Mouse (Mus musculus): ENCODE measurements around the gene Pfkp. TPM values are rescaled to one million over a fixed set of nuclear protein-coding genes. Genes with fewer than 3 reads are reported as not detected.

The Pfkp gene
- polyA plus RNA-seq, 1 experiment from 2014 or later, result 66.2 TPM

DNA sequence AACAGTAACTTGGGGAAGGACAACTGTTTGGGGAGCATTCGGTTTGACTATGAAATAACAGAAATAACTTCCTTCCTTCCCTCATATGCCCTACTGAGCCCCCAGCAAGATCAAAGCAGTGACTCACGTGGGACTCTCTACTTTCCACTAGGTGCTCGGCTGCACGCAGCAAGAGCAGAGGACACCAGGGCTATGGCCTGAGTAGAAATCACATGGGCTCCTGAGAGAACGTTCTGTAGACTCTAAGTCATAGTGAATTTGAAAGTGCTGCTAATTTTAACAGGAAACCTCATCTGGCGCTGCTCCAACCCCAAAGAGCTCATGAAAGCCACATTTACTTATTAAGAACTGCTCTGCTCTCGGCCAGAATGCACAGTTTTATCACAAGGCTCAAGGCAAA lies 15.1 kb downstream of the Pfkp start:
- Histone ChIP-seq H3K4me2 (ENCODE audit: low read length) (no peak overlapping the region), H3K27me3 (replicated peaks; ENCODE audit: control insufficient read depth, insufficient read depth, low read length) (no peaks in the 10 kb centered on the region), H3K4me3 (ENCODE audit: low read depth, low read length) (no peak overlapping the region), H3K4me1 (ENCODE audit: control insufficient read depth, insufficient read depth, low read length) (no peaks in the 10 kb centered on the region), H3K9me3 (replicated peaks; ENCODE audit: control insufficient read depth, low read length) (no peaks in the 10 kb centered on the region), H3K36me3 (ENCODE audit: control insufficient read depth, insufficient read depth, low read length) (no peaks in the 10 kb centered on the region), H3K9ac (ENCODE audit: low read length) (no peak overlapping the region), H3K27ac (ENCODE audit: low read depth, low read length) (no peak overlapping the region)
- ATAC-seq, result no peak
- 79% methylated on average over 7 of the region's 7 CpGs for WGBS
- DNase-seq (ENCODE audit: low spot score), result no peak

DNA sequence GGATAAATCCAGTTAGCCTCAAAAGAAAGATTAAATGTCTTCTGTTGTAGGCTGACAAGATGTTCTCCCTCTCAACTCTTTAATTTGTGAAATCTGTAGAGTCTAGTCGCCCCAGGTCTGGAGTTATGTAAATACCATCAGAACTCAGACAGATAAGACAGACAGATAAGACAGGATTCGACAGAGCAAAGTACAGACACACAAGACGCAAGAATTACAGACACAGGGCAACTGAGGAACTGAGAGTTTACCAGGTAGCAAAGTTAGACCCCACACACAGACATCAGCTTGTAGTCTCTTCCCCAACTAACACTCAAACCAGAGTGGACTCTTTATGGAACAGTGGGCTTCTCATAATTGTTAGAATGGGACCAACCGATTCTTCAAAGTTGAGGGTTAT lies 15.6 kb downstream of the Pfkp start:
- no peak for DNase-seq (ENCODE audit: low spot score)
- Histone ChIP-seq H3K4me2 (ENCODE audit: low read length) (no peak overlapping the region), H3K9me3 (replicated peaks; ENCODE audit: control insufficient read depth, low read length) (no peaks in the 10 kb centered on the region)

DNA sequence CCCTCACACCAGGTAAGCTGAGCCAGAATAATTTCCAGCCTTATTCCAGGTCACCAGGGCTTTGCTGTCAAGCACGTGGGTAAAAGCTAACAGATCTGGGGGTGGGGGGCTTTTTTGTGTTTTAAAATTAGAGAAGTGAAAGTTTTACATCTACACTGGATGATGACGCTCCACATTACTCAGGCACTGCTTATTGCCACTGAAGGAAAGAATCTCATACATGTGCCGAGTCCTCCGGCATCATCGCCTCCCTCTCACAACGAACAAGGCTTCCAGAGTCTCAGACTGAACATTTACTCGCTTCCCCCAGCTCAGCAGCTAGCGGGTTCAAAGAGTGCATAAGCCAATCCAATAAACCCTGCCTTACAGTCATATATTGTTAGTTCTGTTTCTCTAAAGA lies 16.1 kb downstream of the Pfkp start:
- Histone ChIP-seq H3K27me3 (replicated peaks; ENCODE audit: control insufficient read depth, insufficient read depth, low read length) (no peaks in the 10 kb centered on the region), H3K27ac (ENCODE audit: low read depth, low read length) (no peak overlapping the region), H3K4me2 (ENCODE audit: low read length) (no peak overlapping the region), H3K36me3 (ENCODE audit: control insufficient read depth, insufficient read depth, low read length) (no peaks in the 10 kb centered on the region), H3K9me3 (replicated peaks; ENCODE audit: control insufficient read depth, low read length) (no peaks in the 10 kb centered on the region), H3K4me1 (ENCODE audit: control insufficient read depth, insufficient read depth, low read length) (no peaks in the 10 kb centered on the region), H3K4me3 (ENCODE audit: low read depth, low read length) (no peak overlapping the region), H3K9ac (ENCODE audit: low read length) (no peak overlapping the region)
- DNase-seq (ENCODE audit: low spot score), result no peak
- 81% methylated on average over 8 of the region's 8 CpGs for WGBS
- ATAC-seq, result no peak

More for the DNA sequence above, 15.6 kb downstream of the Pfkp start:
- Histone ChIP-seq H3K36me3 (ENCODE audit: control insufficient read depth, insufficient read depth, low read length) (no peaks in the 10 kb centered on the region), H3K4me1 (ENCODE audit: control insufficient read depth, insufficient read depth, low read length) (no peaks in the 10 kb centered on the region), H3K27me3 (replicated peaks; ENCODE audit: control insufficient read depth, insufficient read depth, low read length) (no peaks in the 10 kb centered on the region), H3K27ac (ENCODE audit: low read depth, low read length) (no peak overlapping the region), H3K9ac (ENCODE audit: low read length) (no peak overlapping the region), H3K4me3 (ENCODE audit: low read depth, low read length) (no peak overlapping the region)
- no peak for ATAC-seq
- 83% methylated on average over 4 of the region's 4 CpGs for WGBS

DNA sequence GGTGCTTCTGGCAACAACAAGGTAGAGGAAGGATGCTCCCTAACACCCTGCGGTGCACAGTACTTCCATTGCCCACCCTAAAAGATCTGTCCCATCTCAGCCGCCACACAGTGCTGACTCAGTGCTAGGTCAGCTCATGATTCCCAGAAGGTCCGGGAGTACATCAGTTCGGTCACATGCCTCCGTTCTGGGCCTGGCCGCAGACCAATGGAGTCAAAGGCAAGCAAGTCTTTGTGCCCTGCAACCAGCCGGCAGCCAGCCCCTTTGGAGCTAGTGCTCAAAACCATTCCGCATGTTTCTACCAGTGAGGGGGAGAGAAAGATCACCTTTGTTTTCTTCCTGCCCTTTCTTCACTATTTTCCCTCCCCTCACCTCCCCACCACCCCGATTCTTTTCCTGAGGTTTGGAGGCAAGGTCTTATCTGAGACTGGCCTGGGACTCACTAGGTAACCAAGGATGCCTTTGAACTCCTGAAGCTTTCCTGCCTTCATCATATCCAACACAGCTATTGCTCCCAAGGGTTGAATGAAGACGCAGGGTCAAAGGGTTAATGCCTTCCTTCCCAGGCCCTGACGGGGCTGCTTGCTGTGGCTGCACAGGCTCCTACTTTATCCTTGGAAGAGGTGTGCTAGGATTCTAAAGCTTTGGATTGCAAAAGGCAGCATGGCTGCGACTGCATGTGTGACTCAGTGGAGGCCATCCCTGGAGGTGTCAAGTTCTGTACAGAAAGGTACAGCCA lies 16.6 kb downstream of the Pfkp start:
- Histone ChIP-seq H3K27me3 (replicated peaks; ENCODE audit: control insufficient read depth, insufficient read depth, low read length) (no peaks in the 10 kb centered on the region), H3K4me2 (ENCODE audit: low read length) (no peak overlapping the region), H3K27ac (ENCODE audit: low read depth, low read length) (no peak overlapping the region), H3K9me3 (replicated peaks; ENCODE audit: control insufficient read depth, low read length) (no peaks in the 10 kb centered on the region), H3K9ac (ENCODE audit: low read length) (no peak overlapping the region), H3K4me1 (ENCODE audit: control insufficient read depth, insufficient read depth, low read length) (no peaks in the 10 kb centered on the region), H3K4me3 (ENCODE audit: low read depth, low read length) (no peak overlapping the region), H3K36me3 (ENCODE audit: control insufficient read depth, insufficient read depth, low read length) (no peaks in the 10 kb centered on the region)
- no peak for ATAC-seq
- 80% methylated on average over 12 of the region's 12 CpGs for WGBS
- no peak for DNase-seq (ENCODE audit: low spot score)

GRCm38 (mm10) chr13:6630660-6631059 lies 17.9 kb downstream of the Pfkp start:
- Histone ChIP-seq H3K36me3 (ENCODE audit: control insufficient read depth, insufficient read depth, low read length) (no peaks in the 10 kb centered on the region), H3K9me3 (replicated peaks; ENCODE audit: control insufficient read depth, low read length) (no peaks in the 10 kb centered on the region), H3K4me2 (ENCODE audit: low read length) (no peak overlapping the region), H3K4me3 (ENCODE audit: low read depth, low read length) (no peak overlapping the region), H3K4me1 (ENCODE audit: control insufficient read depth, insufficient read depth, low read length) (no peaks in the 10 kb centered on the region), H3K27ac (ENCODE audit: low read depth, low read length) (no peak overlapping the region), H3K27me3 (replicated peaks; ENCODE audit: control insufficient read depth, insufficient read depth, low read length) (no peaks in the 10 kb centered on the region), H3K9ac (ENCODE audit: low read length) (no peak overlapping the region)
- no peak for DNase-seq (ENCODE audit: low spot score)
- ATAC-seq, result no peak
- 82% methylated on average over 5 of the region's 5 CpGs for WGBS

DNA sequence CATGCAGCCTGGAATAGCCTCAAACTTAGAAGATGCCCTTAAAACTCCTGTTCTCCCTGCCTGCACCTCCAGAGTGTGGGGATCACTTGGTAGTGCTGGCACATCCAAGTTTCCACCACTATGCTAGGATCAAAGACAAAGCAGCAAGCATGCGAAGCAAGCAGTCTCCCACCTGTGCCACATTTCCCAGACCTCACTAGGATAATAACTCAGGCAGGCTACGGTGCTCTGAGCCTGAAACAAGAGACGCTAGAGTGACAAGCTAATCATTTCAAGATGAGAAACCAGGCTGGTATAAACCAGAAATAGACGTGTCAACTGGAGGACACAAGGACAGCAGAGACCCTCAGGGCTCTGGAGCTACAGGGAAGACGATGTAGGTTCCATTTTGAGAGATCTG lies 18.6 kb downstream of the Pfkp start:
- no peaks in the 10 kb centered on the region for H3K36me3 ChIP-seq (ENCODE audit: control insufficient read depth, insufficient read depth, low read length)
- H3K9me3 ChIP-seq (replicated peaks; ENCODE audit: control insufficient read depth, low read length), result no peaks in the 10 kb centered on the region
- H3K4me1 ChIP-seq (ENCODE audit: control insufficient read depth, insufficient read depth, low read length), result no peaks in the 10 kb centered on the region
- ATAC-seq, result no peak
- H3K4me3 ChIP-seq (ENCODE audit: low read depth, low read length), result no peak overlapping the region
- H3K27ac ChIP-seq (ENCODE audit: low read depth, low read length), result no peak overlapping the region
- no peak for DNase-seq (ENCODE audit: low spot score)
- H3K27me3 ChIP-seq (replicated peaks; ENCODE audit: control insufficient read depth, insufficient read depth, low read length), result no peaks in the 10 kb centered on the region
- no peak overlapping the region for H3K9ac ChIP-seq (ENCODE audit: low read length)
- WGBS, result 79% methylated on average over 5 of the region's 5 CpGs
- no peak overlapping the region for H3K4me2 ChIP-seq (ENCODE audit: low read length)

DNA sequence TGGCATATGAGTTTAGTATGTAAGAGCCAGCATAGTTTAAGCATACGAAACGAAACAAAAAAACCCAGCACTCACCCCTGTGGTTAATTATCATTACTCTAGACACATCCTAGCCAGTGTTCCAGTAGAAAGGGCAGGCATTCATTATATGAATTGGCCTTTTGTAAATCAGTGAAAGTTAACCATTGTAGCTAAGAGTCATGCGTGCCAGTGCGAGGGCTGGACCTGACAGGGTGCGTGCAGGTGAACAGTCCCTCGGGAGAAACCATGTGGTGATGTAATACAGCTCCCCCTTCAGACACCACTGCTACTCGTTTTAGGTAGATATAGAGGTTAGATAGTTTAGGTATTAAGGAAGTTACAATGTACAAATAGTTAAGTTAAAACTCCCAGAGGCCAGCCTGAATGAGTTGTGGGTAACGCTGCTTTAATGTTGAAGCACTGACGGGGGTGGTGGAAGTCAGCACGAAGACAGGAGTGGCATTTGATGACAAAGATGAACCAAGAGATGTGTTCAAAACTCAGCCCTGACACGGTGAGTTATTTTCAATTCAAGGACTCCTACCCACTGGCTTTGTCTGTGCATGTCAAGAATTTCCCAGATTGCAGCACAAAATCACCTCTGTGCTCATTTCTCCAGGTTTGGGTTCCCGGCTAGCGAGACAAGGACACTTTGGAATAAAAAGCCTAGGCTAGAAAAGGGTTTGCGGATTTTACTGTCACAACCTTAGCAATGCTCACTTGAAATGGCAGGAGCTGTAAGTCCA lies 19.4 kb downstream of the Pfkp start:
- DNase-seq (ENCODE audit: low spot score) (no peak), ATAC-seq (no peak)
- Histone ChIP-seq H3K4me1 (ENCODE audit: control insufficient read depth, insufficient read depth, low read length) (no peaks in the 10 kb centered on the region), H3K9me3 (replicated peaks; ENCODE audit: control insufficient read depth, low read length) (no peaks in the 10 kb centered on the region), H3K9ac (ENCODE audit: low read length) (no peak overlapping the region), H3K36me3 (ENCODE audit: control insufficient read depth, insufficient read depth, low read length) (no peaks in the 10 kb centered on the region), H3K27me3 (replicated peaks; ENCODE audit: control insufficient read depth, insufficient read depth, low read length) (no peaks in the 10 kb centered on the region), H3K27ac (ENCODE audit: low read depth, low read length) (no peak overlapping the region), H3K4me3 (ENCODE audit: low read depth, low read length) (no peak overlapping the region), H3K4me2 (ENCODE audit: low read length) (no peak overlapping the region)
- 86% methylated on average over 14 of the region's 14 CpGs for WGBS

- DNase-seq (ENCODE audit: low spot score) (no peak), ATAC-seq (no peak)
- Histone ChIP-seq H3K4me2 (ENCODE audit: low read length) (no peak overlapping the region), H3K36me3 (ENCODE audit: control insufficient read depth, insufficient read depth, low read length) (no peaks in the 10 kb centered on the region), H3K9me3 (replicated peaks; ENCODE audit: control insufficient read depth, low read length) (no peaks in the 10 kb centered on the region), H3K4me1 (ENCODE audit: control insufficient read depth, insufficient read depth, low read length) (no peaks in the 10 kb centered on the region), H3K4me3 (ENCODE audit: low read depth, low read length) (no peak overlapping the region), H3K27ac (ENCODE audit: low read depth, low read length) (no peak overlapping the region), H3K9ac (ENCODE audit: low read length) (no peak overlapping the region), H3K27me3 (replicated peaks; ENCODE audit: control insufficient read depth, insufficient read depth, low read length) (no peaks in the 10 kb centered on the region)
- 87% methylated on average over 3 of the region's 3 CpGs for WGBS
Measured at GRCm38 (mm10) chr13:6628261-6628660, 20.3 kb downstream of the Pfkp start.

DNA sequence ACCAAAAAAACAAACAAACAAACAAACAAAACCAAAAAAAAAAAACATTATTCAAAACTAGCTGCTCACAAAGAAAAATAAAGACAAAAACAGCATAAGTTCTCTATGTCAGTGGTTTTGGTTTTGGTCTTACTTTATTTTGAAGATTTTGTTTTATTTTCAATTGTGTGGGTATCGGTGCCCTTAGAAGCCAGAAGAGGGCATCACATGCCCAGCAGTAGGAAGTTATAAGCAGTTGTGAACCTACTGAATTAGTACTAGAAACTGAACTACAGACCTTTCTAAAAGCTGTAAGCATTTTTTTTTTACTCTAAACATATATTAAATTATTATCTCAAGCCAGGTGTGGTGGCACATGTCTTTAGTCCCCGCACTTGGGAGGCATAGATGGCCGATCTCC lies 21.2 kb downstream of the Pfkp start:
- H3K9ac ChIP-seq (ENCODE audit: low read length), result no peak overlapping the region
- WGBS, result 98% methylated on average over 3 of the region's 3 CpGs
- H3K9me3 ChIP-seq (replicated peaks; ENCODE audit: control insufficient read depth, low read length), result no peaks in the 10 kb centered on the region
- DNase-seq (ENCODE audit: low spot score) (no peak), ATAC-seq (no peak)
- H3K27ac ChIP-seq (ENCODE audit: low read depth, low read length), result no peak overlapping the region
- no peaks in the 10 kb centered on the region for H3K36me3 ChIP-seq (ENCODE audit: control insufficient read depth, insufficient read depth, low read length)
- no peaks in the 10 kb centered on the region for H3K27me3 ChIP-seq (replicated peaks; ENCODE audit: control insufficient read depth, insufficient read depth, low read length)
- H3K4me2 ChIP-seq (ENCODE audit: low read length), result no peak overlapping the region
- H3K4me3 ChIP-seq (ENCODE audit: low read depth, low read length), result no peak overlapping the region
- no peaks in the 10 kb centered on the region for H3K4me1 ChIP-seq (ENCODE audit: control insufficient read depth, insufficient read depth, low read length)

All from forebrain, embryonic 14.5 days (tissue).